Mouse (Mus musculus) heart, adult 2 months (tissue): ENCODE data around the gene Krtcap2.

ENCODE experiments used
- EP300 ChIP-seq: fragments of 200-500 bp; IDR thresholded peaks from 2 replicates; pipeline ENCODE4 v1.6.1; 2011; ENCODE audit warnings: low read depth, low read length, control low read depth; ENCODE audit not compliant: insufficient read depth
- POLR2A ChIP-seq: fragments of 200-500 bp; IDR thresholded peaks from 2 replicates; pipeline ENCODE4 v1.6.1; 2011; ENCODE audit warnings: mild to moderate bottlenecking, low read depth, low read length, control low read depth; ENCODE audit not compliant: insufficient read depth

DNA sequence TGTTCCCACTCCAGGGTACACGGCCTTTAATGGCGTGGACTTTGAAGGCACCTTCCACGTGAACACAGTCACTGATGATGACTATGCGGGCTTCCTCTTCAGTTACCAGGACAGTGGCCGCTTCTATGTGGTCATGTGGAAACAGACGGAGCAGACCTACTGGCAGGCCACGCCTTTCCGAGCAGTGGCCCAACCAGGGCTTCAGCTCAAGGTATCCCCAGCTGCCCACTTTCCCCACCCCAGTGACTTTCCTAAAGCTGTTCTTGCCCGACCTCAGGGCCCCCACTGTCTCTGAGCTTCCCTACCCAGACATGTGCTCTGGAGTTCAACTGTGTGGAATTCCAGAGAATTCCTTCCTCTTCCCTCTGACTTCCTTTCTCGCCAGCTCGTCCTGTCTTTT, 21.0 kb upstream of the Krtcap2 start:
- TF ChIP-seq EP300: no peak
- TF ChIP-seq POLR2A: no peak
